Mouse (Mus musculus) liver, adult 2 months (tissue): Measurements from ENCODE around the gene 1700093K21Rik.

Experiments
- CTCF ChIP-seq: fragments of 200-500 bp; IDR thresholded peaks from 2 replicates; pipeline ENCODE4 v1.5.1; 2011; ENCODE audit warnings: low read depth, low read length, control low read depth
- POLR2A ChIP-seq: fragments of 200-500 bp; IDR thresholded peaks from 2 replicates; pipeline ENCODE4 v1.6.1; 2011; ENCODE audit warnings: low read length, control low read depth; ENCODE audit not compliant: insufficient read depth; ENCODE audit errors: extremely low read depth

- TF ChIP-seq CTCF (no peak), POLR2A (no peak)
These were observed 23.6 kb downstream of the 1700093K21Rik start for GRCm38 (mm10) chr11:23497335-23497717.
